Mouse (Mus musculus) heart, embryonic 15.5 days (tissue): ENCODE measurements at regions not wholly inside any gene's neighbourhood (a gene's known extent, or its start where the extent isn't known, plus 50 kb on each side); places are given as distances from the start of the nearest gene placed in this dataset.
A peak's percentile ranks its signal among the peaks of the same experiment; 100 is the strongest.
"Not testable (repeated sequence)": the region's sequence is repeated elsewhere in the genome, so short reads cannot be mapped to it uniquely, and the experiment has no call there.

Source experiments
- ATAC-seq: fragments of 200-750 bp; cut with Nextera tagmentation; replicated peaks from 2 replicates; pipeline ENCODE4 v1.8.0; 2017; ENCODE audit warnings: low read depth, moderate TSS enrichment; ENCODE audit not compliant: insufficient number of reproducible peaks, insufficient read depth, low FRiP score
- H3K27ac ChIP-seq: fragments of 300-500 bp; sonication (generic); 2 replicates; pipeline ENCODE4 v1.5.1; 2015; ENCODE audit warnings: mild to moderate bottlenecking, inconsistent platforms
- H3K27me3 ChIP-seq: fragments of 300-500 bp; sonication (generic); 2 replicates; pipeline ENCODE4 v1.6.1; 2015; ENCODE audit warnings: inconsistent platforms
- H3K36me3 ChIP-seq: fragments of 300-500 bp; sonication (generic); 2 replicates; pipeline ENCODE4 v1.6.1; 2015; ENCODE audit warnings: mild to moderate bottlenecking, inconsistent platforms
- H3K4me1 ChIP-seq: fragments of 300-500 bp; sonication (generic); replicated peaks from 2 replicates; pipeline ENCODE4 v1.6.1; 2015; ENCODE audit warnings: inconsistent platforms
- H3K4me2 ChIP-seq: fragments of 300-500 bp; sonication (generic); 2 replicates; pipeline ENCODE4 v1.6.1; 2015; ENCODE audit warnings: inconsistent platforms, mild to moderate bottlenecking, moderate library complexity
- H3K4me3 ChIP-seq: fragments of 300-500 bp; sonication (generic); 2 replicates; pipeline ENCODE4 v1.5.1; 2015; ENCODE audit warnings: mild to moderate bottlenecking, inconsistent platforms
- H3K9ac ChIP-seq: fragments of 300-500 bp; sonication (generic); 2 replicates; pipeline ENCODE4 v1.6.1; 2015; ENCODE audit warnings: mild to moderate bottlenecking, inconsistent platforms
- H3K9me3 ChIP-seq: fragments of 300-500 bp; sonication (generic); replicated peaks from 2 replicates; pipeline ENCODE4 v1.6.1; 2016; ENCODE audit warnings: inconsistent platforms
- WGBS: fragments of 180-500 bp; shearing (Covaris S2); methylation state at CpG from one replicate; pipeline ENCODE4 v1.1.7; 2015; ENCODE audit warnings: mixed read lengths; 5-methylcytosine and 5-hydroxymethylcytosine counted together

GRCm38 (mm10) chr4:97509576-97509975, 263.0 kb upstream of the Nfia start:
- H3K4me1 ChIP-seq = no peaks in the 10 kb centered on the region
- H3K36me3 ChIP-seq = no peaks in the 10 kb centered on the region
- WGBS = 83% methylated on average over 8 of the region's 8 CpGs
- H3K27me3 ChIP-seq = no peaks in the 10 kb centered on the region
- no peak overlapping the region for H3K27ac ChIP-seq
- no peak for ATAC-seq
- H3K9me3 ChIP-seq = no peaks in the 10 kb centered on the region
- H3K9ac ChIP-seq = no peak overlapping the region
- no peak overlapping the region for H3K4me2 ChIP-seq
- H3K4me3 ChIP-seq = no peak overlapping the region

DNA sequence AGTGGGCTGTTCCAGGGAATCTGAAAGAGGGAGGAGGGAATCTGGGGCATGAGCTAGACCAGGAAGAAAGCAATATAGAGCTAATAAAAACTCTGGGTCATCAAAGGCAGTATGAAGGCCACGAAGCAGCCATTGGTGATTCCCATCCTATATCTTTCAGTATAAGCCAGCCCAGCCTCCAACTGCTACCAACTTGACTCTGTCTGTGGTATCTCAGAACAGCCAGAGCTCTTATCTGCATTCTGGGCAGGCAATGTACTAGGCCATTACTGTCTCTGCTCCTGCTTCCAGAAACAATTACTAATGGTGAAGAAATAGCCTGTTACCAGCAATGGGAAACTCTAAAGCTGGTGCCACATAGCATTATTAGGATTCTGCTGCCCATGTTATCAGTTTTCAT, 266.8 kb upstream of the Nfia start:
- no peak overlapping the region for H3K9ac ChIP-seq
- no peaks in the 10 kb centered on the region for H3K9me3 ChIP-seq
- no peak for ATAC-seq
- H3K36me3 ChIP-seq = no peaks in the 10 kb centered on the region
- 55% methylated on average over 1 of the region's 1 CpGs for WGBS
- no peaks in the 10 kb centered on the region for H3K27me3 ChIP-seq
- no peak overlapping the region for H3K4me2 ChIP-seq
- H3K27ac ChIP-seq = no peak overlapping the region
- no peaks in the 10 kb centered on the region for H3K4me1 ChIP-seq
- no peak overlapping the region for H3K4me3 ChIP-seq

- Histone ChIP-seq H3K4me2 (no peak overlapping the region), H3K27me3 (no peaks in the 10 kb centered on the region), H3K9ac (no peak overlapping the region), H3K27ac (no peak overlapping the region), H3K4me3 (no peak overlapping the region), H3K4me1 (0 out of 2 replicates have a peak, but pooled peaks cover under 1% of the 10 kb centered on the region), H3K9me3 (no peaks in the 10 kb centered on the region), H3K36me3 (no peaks in the 10 kb centered on the region)
- no peak for ATAC-seq
- WGBS = 50% methylated on average over 2 of the region's 2 CpGs
These were observed 281.2 kb upstream of the Nfia start for GRCm38 (mm10) chr4:97491248-97491804.

DNA sequence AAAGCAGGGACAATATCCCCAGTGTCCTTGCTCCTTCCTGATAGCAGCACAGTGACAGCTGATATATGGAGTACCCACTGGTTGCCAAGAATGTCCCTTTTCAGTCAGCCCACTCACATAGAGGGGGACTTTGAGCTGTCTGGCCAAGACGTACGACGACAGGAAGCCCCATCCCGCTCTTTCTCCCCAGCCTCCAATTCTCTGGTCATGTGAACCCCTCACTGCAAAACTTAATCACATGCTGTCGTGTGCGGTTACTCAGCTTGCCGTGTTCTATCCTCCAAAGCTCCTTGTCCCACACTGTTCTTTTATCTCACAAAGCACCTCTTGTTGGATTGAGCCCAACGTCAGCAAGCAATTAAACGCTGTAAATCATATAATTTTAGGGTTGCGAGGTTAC, 286.2 kb upstream of the Nfia start:
- WGBS = 28% methylated on average over 10 of the region's 10 CpGs
- no peaks in the 10 kb centered on the region for H3K9me3 ChIP-seq
- 0 out of 2 replicates have a peak, but pooled peaks cover 3% of the 10 kb centered on the region for H3K4me1 ChIP-seq
- no peak for ATAC-seq
- no peak overlapping the region for H3K27ac ChIP-seq
- no peak overlapping the region for H3K9ac ChIP-seq
- H3K4me3 ChIP-seq = no peak overlapping the region
- peak overlapping the region; percentile 21; the same call in 1 of the 2 replicates for H3K4me2 ChIP-seq
- H3K27me3 ChIP-seq = no peaks in the 10 kb centered on the region
- H3K36me3 ChIP-seq = no peaks in the 10 kb centered on the region

DNA sequence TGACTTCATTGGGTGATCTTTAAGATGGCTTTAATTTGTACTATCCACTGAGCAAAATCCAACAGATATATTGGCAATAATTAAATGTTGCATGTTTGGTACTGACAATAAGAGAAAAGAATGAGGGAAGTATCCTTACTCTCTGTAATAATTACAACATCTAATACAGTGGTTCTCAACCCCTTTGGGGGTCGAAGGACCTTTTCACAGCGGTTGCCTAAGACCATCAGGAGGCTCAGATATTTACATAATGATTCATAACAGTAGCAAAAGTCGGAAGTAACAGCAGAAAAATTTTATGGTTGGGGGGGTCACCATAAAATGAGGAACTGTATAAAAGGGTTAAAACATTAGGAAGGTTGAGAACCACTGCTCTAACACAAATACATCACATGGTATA, 287.3 kb upstream of the Nfia start:
- Histone ChIP-seq H3K9me3 (no peaks in the 10 kb centered on the region), H3K4me3 (no peak overlapping the region)
- 87% methylated on average over 3 of the region's 3 CpGs for WGBS

DNA sequence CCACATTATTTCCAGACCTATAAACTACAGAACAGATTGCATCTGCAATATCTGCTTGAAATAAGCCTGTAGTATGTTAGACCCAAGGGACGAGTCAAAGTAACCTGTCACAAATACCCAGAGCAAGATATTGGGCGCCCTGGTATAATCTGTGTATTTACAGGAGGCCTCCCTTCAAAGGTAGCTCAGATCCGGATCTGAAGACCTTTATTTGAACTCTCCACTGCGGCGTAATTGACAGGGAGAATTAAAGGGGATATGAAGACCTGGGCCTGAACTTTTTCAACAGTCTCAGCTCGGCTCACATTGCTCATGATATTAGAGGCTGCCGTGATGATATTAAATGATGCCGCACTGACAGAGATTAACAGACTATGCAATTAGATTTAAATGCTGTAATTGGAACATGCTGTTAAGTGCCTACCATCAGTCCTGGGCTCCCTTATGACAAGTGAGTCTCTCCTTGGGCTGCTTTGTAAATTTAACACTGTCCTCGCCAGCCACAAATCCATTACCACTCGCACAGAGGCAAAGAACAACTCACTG, 289.8 kb upstream of the Nfia start:
- no peak for ATAC-seq
- H3K9ac ChIP-seq = no peak overlapping the region
- no peak overlapping the region for H3K4me3 ChIP-seq
- no peaks in the 10 kb centered on the region for H3K36me3 ChIP-seq
- H3K27me3 ChIP-seq = no peaks in the 10 kb centered on the region
- 0 out of 2 replicates have a peak, but pooled peaks cover 3% of the 10 kb centered on the region for H3K4me1 ChIP-seq
- no peak overlapping the region for H3K27ac ChIP-seq
- H3K4me2 ChIP-seq = no peak overlapping the region
- 56% methylated on average over 10 of the region's 10 CpGs for WGBS
- no peaks in the 10 kb centered on the region for H3K9me3 ChIP-seq

More for the DNA sequence above, 287.3 kb upstream of the Nfia start:
- no peak for ATAC-seq
- Histone ChIP-seq H3K4me1 (0 out of 2 replicates have a peak, but pooled peaks cover 3% of the 10 kb centered on the region), H3K27me3 (no peaks in the 10 kb centered on the region), H3K36me3 (no peaks in the 10 kb centered on the region), H3K9ac (no peak overlapping the region), H3K27ac (no peak overlapping the region), H3K4me2 (no peak overlapping the region)

DNA sequence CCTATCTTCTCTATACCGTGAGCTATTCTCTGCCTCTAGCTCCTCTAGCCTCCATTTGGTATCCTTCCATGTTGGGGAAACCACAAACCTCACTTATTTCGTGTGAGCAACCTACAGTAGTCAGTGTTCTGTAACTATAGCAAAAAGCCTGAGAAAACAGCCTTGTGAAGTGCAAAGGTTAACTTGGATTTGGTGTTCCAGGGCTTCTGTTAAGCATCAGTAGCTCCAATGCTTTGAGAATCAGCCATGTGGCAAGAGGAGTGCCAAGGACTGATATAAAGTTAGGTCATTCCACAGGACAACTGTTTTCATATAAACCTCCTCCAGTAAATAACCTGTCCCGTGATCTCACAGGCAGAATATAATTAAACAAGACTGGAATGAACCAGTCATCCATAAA, 290.7 kb upstream of the Nfia start:
- Histone ChIP-seq H3K36me3 (no peaks in the 10 kb centered on the region), H3K4me2 (no peak overlapping the region), H3K9ac (no peak overlapping the region), H3K27me3 (no peaks in the 10 kb centered on the region), H3K9me3 (no peaks in the 10 kb centered on the region), H3K4me1 (0 out of 2 replicates have a peak, but pooled peaks cover 3% of the 10 kb centered on the region), H3K27ac (no peak overlapping the region), H3K4me3 (no peak overlapping the region)
- 86% methylated on average over 3 of the region's 3 CpGs for WGBS
- no peak for ATAC-seq

- 14% methylated on average over 3 of the region's 3 CpGs for WGBS
- ATAC-seq = peak; percentile 95
- Histone ChIP-seq H3K4me2 (no peak overlapping the region), H3K4me3 (no peak overlapping the region), H3K4me1 (0 out of 2 replicates have a peak, but pooled peaks cover 2% of the 10 kb centered on the region), H3K27ac (peak overlapping the region; percentile 32), H3K36me3 (no peaks in the 10 kb centered on the region), H3K27me3 (no peaks in the 10 kb centered on the region), H3K9me3 (no peaks in the 10 kb centered on the region), H3K9ac (no peak overlapping the region)
These were observed 293.7 kb upstream of the Gm10192 start for GRCm38 (mm10) chr4:97476571-97477190.

DNA sequence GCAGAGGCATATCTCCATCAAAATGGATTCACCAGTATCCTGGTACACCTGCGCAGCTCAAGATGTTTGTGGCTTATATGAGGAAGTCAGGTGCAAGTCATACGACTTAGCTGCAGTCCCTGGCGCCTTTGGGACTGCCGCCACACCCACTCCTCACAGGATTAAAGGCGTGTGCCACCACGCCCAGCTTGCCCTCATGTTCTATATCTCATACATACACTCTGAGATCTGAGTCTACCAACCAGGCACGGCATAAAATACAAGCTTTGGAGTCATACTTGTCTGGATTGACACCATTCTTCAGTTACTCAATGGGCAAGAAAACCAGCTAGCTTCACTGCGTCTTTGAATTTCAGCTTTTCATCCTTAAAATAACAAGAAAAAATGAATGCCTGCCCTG, 290.5 kb upstream of the Gm10192 start:
- H3K4me2 ChIP-seq, H3K27me3 ChIP-seq, H3K36me3 ChIP-seq, H3K9ac ChIP-seq, ATAC-seq, H3K4me1 ChIP-seq, H3K27ac ChIP-seq, H3K9me3 ChIP-seq, H3K4me3 ChIP-seq: not testable (repeated sequence)
- WGBS = 91% methylated on average over 8 of the region's 8 CpGs

DNA sequence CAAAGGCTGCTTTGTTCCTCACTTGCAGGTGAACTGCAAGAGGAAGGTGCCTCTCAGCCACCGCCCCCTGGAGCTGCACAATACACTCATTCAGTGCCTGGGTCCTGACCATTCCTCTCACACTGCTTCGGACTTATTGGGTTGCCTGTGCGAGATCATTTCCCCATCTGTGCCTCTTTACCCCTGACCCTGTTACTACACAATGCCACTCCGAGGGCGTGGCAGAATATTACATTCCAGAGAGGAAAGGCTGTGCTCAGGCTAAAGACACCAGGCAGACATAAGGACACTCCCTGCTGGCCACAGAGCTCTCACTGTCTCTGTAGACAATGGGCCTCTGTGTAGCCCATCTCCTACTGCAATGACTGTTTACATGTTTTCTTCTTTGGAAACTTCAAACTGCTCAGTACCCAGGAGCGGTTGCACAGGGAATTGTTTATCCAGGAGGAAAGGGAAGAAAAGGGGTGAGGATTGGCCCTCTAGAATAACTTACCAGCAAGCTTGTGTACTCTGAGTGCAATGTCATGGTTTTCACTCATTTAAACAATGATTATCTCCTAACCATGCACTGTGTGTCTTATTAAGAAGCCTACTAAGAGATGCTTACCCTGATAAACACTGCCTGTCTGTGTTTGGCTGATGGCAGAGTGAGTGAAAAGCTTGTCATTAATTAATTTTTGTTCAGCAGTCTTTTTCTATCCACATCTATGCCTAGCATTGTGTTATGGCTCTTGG, 283.1 kb upstream of the Gm10192 start:
- WGBS = 64% methylated on average over 6 of the region's 6 CpGs
- ATAC-seq = no peak
- H3K9ac ChIP-seq = no peak overlapping the region
- no peak overlapping the region for H3K4me3 ChIP-seq
- H3K4me1 ChIP-seq = no peaks in the 10 kb centered on the region
- no peaks in the 10 kb centered on the region for H3K27me3 ChIP-seq
- no peak overlapping the region for H3K4me2 ChIP-seq
- no peaks in the 10 kb centered on the region for H3K36me3 ChIP-seq
- H3K27ac ChIP-seq = no peak overlapping the region
- no peaks in the 10 kb centered on the region for H3K9me3 ChIP-seq

GRCm38 (mm10) chr4:97465517-97465916, 282.6 kb upstream of the Gm10192 start:
- ATAC-seq = no peak
- H3K9ac ChIP-seq = no peak overlapping the region
- H3K27me3 ChIP-seq = no peaks in the 10 kb centered on the region
- no peaks in the 10 kb centered on the region for H3K36me3 ChIP-seq
- H3K27ac ChIP-seq = no peak overlapping the region
- no peaks in the 10 kb centered on the region for H3K9me3 ChIP-seq
- no peaks in the 10 kb centered on the region for H3K4me1 ChIP-seq
- no peak overlapping the region for H3K4me2 ChIP-seq
- no peak overlapping the region for H3K4me3 ChIP-seq
